ENCODE assay signal across 8 mouse cellular contexts in the genomic region with DNA sequence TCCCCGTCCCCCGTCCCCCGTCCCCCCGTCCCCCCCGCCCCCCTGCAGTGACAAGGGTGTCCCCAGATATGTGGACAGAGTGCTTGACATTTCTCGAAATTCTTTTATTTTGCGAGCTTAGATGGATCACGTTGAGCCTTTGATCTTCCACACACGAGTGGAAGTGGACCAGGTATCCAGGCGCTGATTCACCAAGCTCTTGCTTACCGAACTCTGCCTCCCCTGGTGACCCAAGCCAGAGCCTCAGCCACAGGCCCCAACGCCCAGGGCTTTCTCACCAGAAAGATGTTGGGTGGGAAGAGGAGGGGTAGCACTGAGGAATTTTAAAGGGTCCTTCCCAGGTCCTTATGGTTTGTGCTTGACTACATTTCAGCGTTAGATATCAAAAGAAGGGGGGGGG. TPM values are rescaled to one million over a fixed set of nuclear protein-coding genes. Genes with fewer than 3 reads are reported as not detected.
DNase-seq lines count a peak whose midpoint lies in the region; ATAC-seq and TF ChIP-seq lines count a peak whose summit lies in the region.

No protein-coding gene starts in this region.

- H3K27me3 ChIP-seq in kidney, embryonic 16.5 days (ENCODE audit: insufficient read depth, low read length) = no peaks in the 10 kb centered on the region
- H3K27me3 ChIP-seq in embryonic facial prominence, embryonic 14.5 days (replicated peaks; ENCODE audit: control insufficient read depth, insufficient read depth, low read length) = no peaks in the 10 kb centered on the region
- no peaks in the 10 kb centered on the region for H3K27me3 ChIP-seq in intestine, postnatal 0 days (replicated peaks; ENCODE audit: control insufficient read depth, insufficient read depth, low read length)
- H3K27me3 ChIP-seq in neural tube, embryonic 15.5 days (replicated peaks) = no peaks in the 10 kb centered on the region

- H3K4me1 ChIP-seq in kidney, embryonic 16.5 days (ENCODE audit: insufficient read depth, low read length) = peaks cover 30% of the 10 kb centered on the region
- peaks cover 18% of the 10 kb centered on the region for H3K4me1 ChIP-seq in embryonic facial prominence, embryonic 14.5 days (ENCODE audit: control insufficient read depth, insufficient read depth, low read length)
- 0 out of 2 replicates have a peak, but pooled peaks cover 3% of the 10 kb centered on the region for H3K4me1 ChIP-seq in intestine, postnatal 0 days (replicated peaks; ENCODE audit: control insufficient read depth, insufficient read depth, low read length)
- H3K4me1 ChIP-seq in neural tube, embryonic 15.5 days = peaks cover 33% of the 10 kb centered on the region

- 7% methylated on average over 13 of the region's 13 CpGs for WGBS in kidney, embryonic 16.5 days
- WGBS in embryonic facial prominence, embryonic 14.5 days = 3% methylated on average over 13 of the region's 13 CpGs
- WGBS in intestine, postnatal 0 days = 23% methylated on average over 13 of the region's 13 CpGs
- WGBS in neural tube, embryonic 15.5 days = 5% methylated on average over 13 of the region's 13 CpGs

- ATAC-seq in kidney, embryonic 16.5 days (ENCODE audit: low FRiP score, low TSS enrichment) = peak; percentile 22
- ATAC-seq in embryonic facial prominence, embryonic 14.5 days (ENCODE audit: low read depth) = no peak
- ATAC-seq in intestine, postnatal 0 days = 0 out of 2 replicates have a peak, but pooled peaks have one; percentile 7
- ATAC-seq in neural tube, embryonic 15.5 days (ENCODE audit: low FRiP score) = peak; percentile 6; the same call in 1 of the 2 replicates

- peak overlapping the region; percentile 87 for H3K4me2 ChIP-seq in kidney, embryonic 16.5 days (replicated peaks; ENCODE audit: low read depth, low read length)
- H3K4me2 ChIP-seq in embryonic facial prominence, embryonic 14.5 days (ENCODE audit: low read depth, low read length) = peak overlapping the region; percentile 76
- peak overlapping the region; percentile 90 for H3K4me2 ChIP-seq in intestine, postnatal 0 days (replicated peaks; ENCODE audit: low read depth)
- H3K4me2 ChIP-seq in neural tube, embryonic 15.5 days = peak overlapping the region; percentile 83

- H3K9me3 ChIP-seq in kidney, embryonic 16.5 days (ENCODE audit: low read length) = no peaks in the 10 kb centered on the region
- no peaks in the 10 kb centered on the region for H3K9me3 ChIP-seq in embryonic facial prominence, embryonic 14.5 days (ENCODE audit: control insufficient read depth, low read length)
- H3K9me3 ChIP-seq in intestine, postnatal 0 days (ENCODE audit: control insufficient read depth) = no peaks in the 10 kb centered on the region
- no peaks in the 10 kb centered on the region for H3K9me3 ChIP-seq in neural tube, embryonic 15.5 days (replicated peaks)

- no peaks in the 10 kb centered on the region for H3K36me3 ChIP-seq in kidney, embryonic 16.5 days (ENCODE audit: insufficient read depth, low read length)
- no peaks in the 10 kb centered on the region for H3K36me3 ChIP-seq in embryonic facial prominence, embryonic 14.5 days (ENCODE audit: control insufficient read depth, insufficient read depth, low read length)
- H3K36me3 ChIP-seq in intestine, postnatal 0 days (ENCODE audit: control insufficient read depth, insufficient read depth) = no peaks in the 10 kb centered on the region
- H3K36me3 ChIP-seq in neural tube, embryonic 15.5 days = no peaks in the 10 kb centered on the region

- H3K4me3 ChIP-seq in kidney, embryonic 16.5 days (ENCODE audit: low read length) = peak overlapping the region; percentile 90
- H3K4me3 ChIP-seq in embryonic facial prominence, embryonic 14.5 days (ENCODE audit: low read depth, low read length) = peak overlapping the region; percentile 85
- H3K4me3 ChIP-seq in intestine, postnatal 0 days (ENCODE audit: low read depth, low read length) = peak overlapping the region; percentile 60
- peak overlapping the region; percentile 86 for H3K4me3 ChIP-seq in neural tube, embryonic 15.5 days (replicated peaks)

- H3K9ac ChIP-seq in kidney, embryonic 16.5 days (replicated peaks; ENCODE audit: low read length) = peak overlapping the region; percentile 94
- peak overlapping the region; percentile 93 for H3K9ac ChIP-seq in embryonic facial prominence, embryonic 14.5 days (ENCODE audit: low read depth, low read length)
- H3K9ac ChIP-seq in intestine, postnatal 0 days (ENCODE audit: low read depth, low read length) = no peak overlapping the region
- 0 out of 2 replicates have a peak overlapping the region, but pooled peaks have one; percentile 75 for H3K9ac ChIP-seq in neural tube, embryonic 15.5 days (replicated peaks)

- no peak for DNase-seq in kidney, adult 8-10 months
- DNase-seq in embryonic facial prominence, embryonic 14.5 days (ENCODE audit: low spot score) = no peak
- no peak for DNase-seq in gastrocnemius, postnatal 4 days (ENCODE audit: low spot score in 2 of 2)
- no peak for DNase-seq in adrenal gland, postnatal 25 days
- no peak for DNase-seq in yolk sac, embryonic 10.5 days (ENCODE audit: low spot score)

- no peak for TF ChIP-seq CTCF in intestine, postnatal 0 days (IDR thresholded peaks at IDR 0.05; ENCODE audit: low read depth)

- peak overlapping the region; percentile 85; the same call in 1 of the 2 replicates for H3K27ac ChIP-seq in kidney, embryonic 16.5 days (ENCODE audit: low read length)
- peak overlapping the region; percentile 78 for H3K27ac ChIP-seq in embryonic facial prominence, embryonic 14.5 days (replicated peaks; ENCODE audit: low read depth, low read length)
- H3K27ac ChIP-seq in intestine, postnatal 0 days (ENCODE audit: low read depth, low read length) = no peak overlapping the region
- H3K27ac ChIP-seq in neural tube, embryonic 15.5 days (replicated peaks) = no peak overlapping the region

RNA-seq across cellular contexts. Expression of a gene that starts 0.6 kb away (rescaled TPM):
- 142 TPM in 2 replicates for polyA plus RNA-seq in kidney, embryonic 16.5 days (2015; fragmentation: Nextera tagmentation; extraction: Ambion mirVana)
- polyA plus RNA-seq in embryonic facial prominence, embryonic 14.5 days (2014; fragmentation: Nextera tagmentation; extraction: Ambion mirVana) = 63.4 and 75.4 TPM in 2 replicates
- 19.4 and 20.2 TPM in 2 replicates for polyA plus RNA-seq in intestine, postnatal 0 days (2015; fragmentation: Nextera tagmentation; extraction: Ambion mirVana)
- 52.1 and 53.9 TPM in 2 replicates for polyA plus RNA-seq in neural tube, embryonic 15.5 days (2015; fragmentation: Nextera tagmentation; extraction: Ambion mirVana)
- total RNA-seq in gastrocnemius, postnatal 4 days (2021) = 10 to 100 TPM; 30.2 to 33.2 TPM
- total RNA-seq in adrenal gland, postnatal 25 days (2021) = 108 and 116 TPM in 2 replicates

Comparison
In these comparisons a context has a peak if more than half of its experiments do, and no peak if none do; other contexts are left out.
1. H3K27ac ChIP-seq: peak in kidney, embryonic 16.5 days (single experiment) and embryonic facial prominence, embryonic 14.5 days (single experiment); none in intestine, postnatal 0 days (single experiment) and neural tube, embryonic 15.5 days (single experiment).
2. Peak in every context shown above with its lines, with median percentiles within 50 percentile points of each other: H3K4me2 ChIP-seq and H3K4me3 ChIP-seq.